Mouse (Mus musculus) megakaryocyte-erythroid progenitor cell, adult 5-6 weeks (primary cell): ENCODE data around the gene Scamp2. TPM values are rescaled to one million over a fixed set of nuclear protein-coding genes. Genes with fewer than 3 reads are reported as not detected.

Source experiments
- ATAC-seq: replicated peaks from 2 replicates; pipeline ENCODE4 v1.8.0; 2016; ENCODE audit warnings: mild to moderate bottlenecking, inconsistent platforms; ENCODE audit not compliant: severe bottlenecking, poor library complexity, low FRiP score, low TSS enrichment
- total RNA-seq, 2 experiments: library from RNA; stranded (forward) in 1 of 2; stranded (reverse) in 1 of 2; fragments of 200-1000, 215-1000 nt in 1 of 2; fragments of >200 nt in 1 of 2; fragmentation: Nextera tagmentation in 1 of 2; gene quantifications; 2 replicates each; pipeline ENCODE4 v1.2.3; 2014 to 2017

The Scamp2 gene
- total RNA-seq, 2 experiments from 2014 or later, result 10.1 to 21.5 TPM

GRCm38 (mm10) chr9:57617556-57618169, 56.9 kb downstream of the Scamp2 start:
- no peak for ATAC-seq

- ATAC-seq, result no peak
Observed at GRCm38 (mm10) chr9:57618854-57619253, 58.1 kb downstream of the Scamp2 start.

- no peak for ATAC-seq
Observed at GRCm38 (mm10) chr9:57620674-57621073, 59.9 kb downstream of the Scamp2 start, which contains the start of gene Lman1l. Lman1l (minus strand) TSS chr9:57620774.

GRCm38 (mm10) chr9:57624295-57624694, 63.6 kb downstream of the Scamp2 start:
- ATAC-seq, result no peak

- ATAC-seq, result no peak
Observed at GRCm38 (mm10) chr9:57625674-57626500, 65.1 kb downstream of the Scamp2 start.

- ATAC-seq, result no peak
Observed at GRCm38 (mm10) chr9:57627191-57627590, 66.4 kb downstream of the Scamp2 start.

- no peak for ATAC-seq
Observed at GRCm38 (mm10) chr9:57627892-57628291, 67.1 kb downstream of the Scamp2 start.

- no peak for ATAC-seq
Observed at GRCm38 (mm10) chr9:57628717-57629116, 68.0 kb downstream of the Scamp2 start.

- peak; percentile 21; the same call in 1 of the 2 replicates for ATAC-seq
Observed at GRCm38 (mm10) chr9:57629118-57629874, 68.6 kb downstream of the Scamp2 start.

- peak; percentile 72 for ATAC-seq
Observed at GRCm38 (mm10) chr9:57633481-57634024, 72.8 kb downstream of the Scamp2 start.

- ATAC-seq, result no peak
Observed at GRCm38 (mm10) chr9:57637272-57637671, 76.5 kb downstream of the Scamp2 start.

- ATAC-seq, result no peak
Observed at GRCm38 (mm10) chr9:57637741-57638322, 77.1 kb downstream of the Scamp2 start.

Other genes starting within 250 kb of the Scamp2 start
- gene Ppcdc, start 120.8 kb upstream of the Scamp2 start, total RNA-seq (2014; fragmentation: Nextera tagmentation), result 22.1 and 34.8 TPM in 2 replicates
- 10.5 and 13.9 TPM in 2 replicates for gene Ppcdc, start 120.8 kb upstream of the Scamp2 start, total RNA-seq (2017)
- gene Scamp5, start 92.9 kb upstream of the Scamp2 start, total RNA-seq (2014; fragmentation: Nextera tagmentation), result not detected in 2 replicates
- not detected in 2 replicates for gene Scamp5, start 92.9 kb upstream of the Scamp2 start, total RNA-seq (2017)
- gene Rpp25, start 56.9 kb upstream of the Scamp2 start, total RNA-seq (2014; fragmentation: Nextera tagmentation), result not detected in 2 replicates
- not detected in 2 replicates for gene Rpp25, start 56.9 kb upstream of the Scamp2 start, total RNA-seq (2017)
- gene Cox5a, start 39.7 kb upstream of the Scamp2 start, total RNA-seq (2014; fragmentation: Nextera tagmentation), result 479 and 484 TPM in 2 replicates
- gene Cox5a, start 39.7 kb upstream of the Scamp2 start, total RNA-seq (2017), result 60.4 and 80.0 TPM in 2 replicates
- gene Fam219b, start 23.4 kb upstream of the Scamp2 start, total RNA-seq (2014; fragmentation: Nextera tagmentation), result 12.1 and 12.7 TPM in 2 replicates
- gene Fam219b, start 23.4 kb upstream of the Scamp2 start, total RNA-seq (2017), result 9.2 and 10.0 TPM in 2 replicates
- 13.5 and 16.6 TPM in 2 replicates for gene Mpi, start 8.2 kb upstream of the Scamp2 start, total RNA-seq (2014; fragmentation: Nextera tagmentation)
- 6.6 and 6.7 TPM in 2 replicates for gene Mpi, start 8.2 kb upstream of the Scamp2 start, total RNA-seq (2017)
- 8.7 and 16.7 TPM in 2 replicates for gene Ulk3, start 28.5 kb downstream of the Scamp2 start, total RNA-seq (2014; fragmentation: Nextera tagmentation)
- 2.6 and 3.8 TPM in 2 replicates for gene Ulk3, start 28.5 kb downstream of the Scamp2 start, total RNA-seq (2017)
- not detected in 2 replicates for gene Cplx3, start 45.3 kb downstream of the Scamp2 start, total RNA-seq (2014; fragmentation: Nextera tagmentation)
- gene Cplx3, start 45.3 kb downstream of the Scamp2 start, total RNA-seq (2017), result not detected in 2 replicates
- gene Lman1l, start 59.8 kb downstream of the Scamp2 start, total RNA-seq (2014; fragmentation: Nextera tagmentation), result not detected in 2 replicates
- gene Lman1l, start 59.8 kb downstream of the Scamp2 start, total RNA-seq (2017), result not detected in 2 replicates
- 151 and 213 TPM in 2 replicates for gene Csk, start 92.7 kb downstream of the Scamp2 start, total RNA-seq (2014; fragmentation: Nextera tagmentation)
- 158 and 213 TPM in 2 replicates for gene Csk, start 92.7 kb downstream of the Scamp2 start, total RNA-seq (2017)
- gene Cyp1a2, start 122.8 kb downstream of the Scamp2 start, total RNA-seq (2014; fragmentation: Nextera tagmentation), result not detected in 2 replicates
- gene Cyp1a2, start 122.8 kb downstream of the Scamp2 start, total RNA-seq (2017), result not detected in 2 replicates
- 0.52 and 1.7 TPM in 2 replicates for gene Cyp1a1, start 127.0 kb downstream of the Scamp2 start, total RNA-seq (2014; fragmentation: Nextera tagmentation)
- 1.3 TPM in 1 of 2 replicates, not detected in the other for gene Cyp1a1, start 127.0 kb downstream of the Scamp2 start, total RNA-seq (2017)
- gene Edc3, start 147.6 kb downstream of the Scamp2 start, total RNA-seq (2014; fragmentation: Nextera tagmentation), result 14.2 and 25.0 TPM in 2 replicates
- gene Edc3, start 147.6 kb downstream of the Scamp2 start, total RNA-seq (2017), result 4.8 and 6.0 TPM in 2 replicates
- 58.1 and 73.0 TPM in 2 replicates for gene Clk3, start 204.9 kb downstream of the Scamp2 start, total RNA-seq (2014; fragmentation: Nextera tagmentation)
- 24.7 and 36.4 TPM in 2 replicates for gene Clk3, start 204.9 kb downstream of the Scamp2 start, total RNA-seq (2017)